Mouse (Mus musculus) kidney, postnatal 0 days (tissue): Measurements from ENCODE around the gene Bcl2l12. TPM values are rescaled to one million over a fixed set of nuclear protein-coding genes. Genes with fewer than 3 reads are reported as not detected.
"Not testable (repeated sequence)": the region's sequence is repeated elsewhere in the genome, so short reads cannot be mapped to it uniquely, and the experiment has no call there.

Experiments used
- ATAC-seq: fragments of 200-750 bp; cut with Nextera tagmentation; replicated peaks from 2 replicates; pipeline ENCODE4 v1.8.0; 2017; ENCODE audit warnings: low read depth, moderate number of reproducible peaks, moderate TSS enrichment, moderate library complexity; ENCODE audit not compliant: low FRiP score
- DNase-seq: peaks from one replicate; pipeline ENCODE4 v3.0.0-alpha.2; 2016; ENCODE audit warnings: low spot score
- H3K27ac ChIP-seq: fragments of 300-500 bp; sonication (generic); 2 replicates; pipeline ENCODE4 v1.5.1; 2014; ENCODE audit warnings: mild to moderate bottlenecking
- H3K27me3 ChIP-seq: fragments of 300-500 bp; sonication (generic); 2 replicates; pipeline ENCODE4 v1.6.1; 2014; ENCODE audit warnings: low read length, mixed read lengths; ENCODE audit not compliant: insufficient read depth
- H3K36me3 ChIP-seq: fragments of 300-500 bp; sonication (generic); 2 replicates; pipeline ENCODE4 v1.6.1; 2014; ENCODE audit warnings: low read length, mixed read lengths; ENCODE audit not compliant: insufficient read depth
- H3K4me1 ChIP-seq: fragments of 300-500 bp; sonication (generic); replicated peaks from 2 replicates; pipeline ENCODE4 v1.6.1; 2014; ENCODE audit warnings: antibody characterized with exemption, low read length, mixed read lengths; ENCODE audit not compliant: insufficient read depth
- H3K4me2 ChIP-seq: fragments of 300-500 bp; sonication (generic); 2 replicates; pipeline ENCODE4 v1.6.1; 2014; ENCODE audit warnings: mild to moderate bottlenecking, low read length, moderate library complexity, mixed read lengths
- H3K4me3 ChIP-seq: fragments of 300-500 bp; sonication (generic); replicated peaks from 2 replicates; pipeline ENCODE4 v1.5.1; 2014; ENCODE audit warnings: low read depth, low read length
- H3K9ac ChIP-seq: fragments of 300-500 bp; sonication (generic); 2 replicates; pipeline ENCODE4 v1.6.1; 2014; ENCODE audit warnings: low read depth, low read length
- H3K9me3 ChIP-seq: fragments of 300-500 bp; sonication (generic); replicated peaks from 2 replicates; pipeline ENCODE4 v1.6.1; 2016; ENCODE audit warnings: low read length, inconsistent platforms, mixed read lengths
- CTCF ChIP-seq: IDR thresholded peaks from 2 replicates; pipeline ENCODE4 v1.5.1; 2016; ENCODE audit warnings: antibody characterized with exemption, low read depth, mild to moderate bottlenecking, moderate library complexity
- WGBS: fragments of 180-500 bp; shearing (Covaris S2); extraction: QIAGEN DNeasy Blood & Tissue Kit; methylation state at CpG from one replicate; pipeline ENCODE4 v1.1.7; 2014; 5-methylcytosine and 5-hydroxymethylcytosine counted together
- polyA plus RNA-seq: library from polyadenylated mRNA; unstranded; fragments of >200 nt; fragmentation: Nextera tagmentation; extraction: Ambion mirVana; gene quantifications from 2 replicates; pipeline ENCODE4 v1.2.1, GENCODE M21; 2015

Bcl2l12 gene
- polyA plus RNA-seq, 1 experiment from 2014 or later: 42.8 TPM

DNA sequence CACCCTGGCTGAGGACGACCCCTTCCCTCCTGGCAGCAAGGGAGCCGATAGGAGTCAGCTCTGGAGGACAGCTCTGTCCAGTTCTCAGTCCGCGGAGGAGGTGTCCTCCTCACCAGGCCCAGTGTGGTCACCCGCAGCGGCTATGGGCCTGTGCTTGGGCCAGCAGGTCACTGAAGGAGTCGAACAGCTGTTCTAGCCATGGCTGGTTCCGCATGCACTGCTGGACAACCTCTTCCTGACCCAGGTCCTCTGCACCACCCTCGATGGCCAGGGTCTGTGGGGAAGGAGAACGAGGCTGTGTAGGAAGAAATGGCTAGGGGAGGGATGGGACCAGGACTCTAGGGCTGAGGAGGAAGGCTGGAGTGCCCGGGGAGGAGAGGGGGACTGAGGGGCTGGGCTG lies 29.8 kb upstream of the Bcl2l12 start:
- peaks cover 62% of the 10 kb centered on the region for H3K36me3 ChIP-seq
- 72% methylated on average over 11 of the region's 11 CpGs for WGBS
- no peaks in the 10 kb centered on the region for H3K9me3 ChIP-seq

GRCm38 (mm10) chr7:45027761-45028160 lies 29.2 kb upstream of the Bcl2l12 start:
- H3K9ac ChIP-seq: no peak overlapping the region
- H3K9me3 ChIP-seq: no peaks in the 10 kb centered on the region
- H3K27ac ChIP-seq: no peak overlapping the region
- no peak overlapping the region for H3K4me3 ChIP-seq
- TF ChIP-seq CTCF: no peak
- 87% methylated on average over 9 of the region's 9 CpGs for WGBS
- H3K4me2 ChIP-seq: no peak overlapping the region
- no peaks in the 10 kb centered on the region for H3K4me1 ChIP-seq
- H3K36me3 ChIP-seq: peaks cover 57% of the 10 kb centered on the region
- no peak for ATAC-seq
- no peak for DNase-seq
- no peaks in the 10 kb centered on the region for H3K27me3 ChIP-seq

More for the DNA sequence above, 29.8 kb upstream of the Bcl2l12 start:
- no peak overlapping the region for H3K4me2 ChIP-seq
- no peaks in the 10 kb centered on the region for H3K27me3 ChIP-seq
- H3K4me1 ChIP-seq: no peaks in the 10 kb centered on the region
- DNase-seq: no peak
- TF ChIP-seq CTCF: no peak
- ATAC-seq: no peak
- H3K9ac ChIP-seq: no peak overlapping the region
- no peak overlapping the region for H3K4me3 ChIP-seq
- no peak overlapping the region for H3K27ac ChIP-seq

- Histone ChIP-seq H3K27ac (no peak overlapping the region), H3K36me3 (peaks cover 43% of the 10 kb centered on the region), H3K27me3 (no peaks in the 10 kb centered on the region), H3K4me1 (no peaks in the 10 kb centered on the region), H3K9ac (no peak overlapping the region), H3K4me3 (no peak overlapping the region), H3K9me3 (no peaks in the 10 kb centered on the region), H3K4me2 (no peak overlapping the region)
- ATAC-seq: no peak
- no peak for DNase-seq
- no peak for TF ChIP-seq CTCF
- WGBS: 53% methylated on average over 2 of the region's 2 CpGs
Measured at GRCm38 (mm10) chr7:45026256-45026655, 27.7 kb upstream of the Bcl2l12 start.

- no peak overlapping the region for H3K4me3 ChIP-seq
- no peaks in the 10 kb centered on the region for H3K9me3 ChIP-seq
- 69% methylated on average over 8 of the region's 8 CpGs for WGBS
- no peaks in the 10 kb centered on the region for H3K4me1 ChIP-seq
- no peaks in the 10 kb centered on the region for H3K27me3 ChIP-seq
- H3K4me2 ChIP-seq: no peak overlapping the region
- H3K36me3 ChIP-seq: peaks cover 38% of the 10 kb centered on the region
- ATAC-seq (no peak), DNase-seq (no peak)
- H3K9ac ChIP-seq: no peak overlapping the region
- no peak for TF ChIP-seq CTCF
- no peak overlapping the region for H3K27ac ChIP-seq
Measured at GRCm38 (mm10) chr7:45025601-45026220, 27.2 kb upstream of the Bcl2l12 start.

GRCm38 (mm10) chr7:45024281-45025248 lies 26.1 kb upstream of the Bcl2l12 start:
- TF ChIP-seq CTCF: no peak
- 86% methylated on average over 15 of the region's 15 CpGs for WGBS
- DNase-seq (no peak), ATAC-seq (no peak)
- no peak overlapping the region for H3K27ac ChIP-seq
- no peak overlapping the region for H3K4me3 ChIP-seq
- no peaks in the 10 kb centered on the region for H3K9me3 ChIP-seq
- no peaks in the 10 kb centered on the region for H3K27me3 ChIP-seq
- H3K4me1 ChIP-seq: no peaks in the 10 kb centered on the region
- H3K4me2 ChIP-seq: no peak overlapping the region
- H3K9ac ChIP-seq: no peak overlapping the region
- H3K36me3 ChIP-seq: peaks cover 26% of the 10 kb centered on the region

GRCm38 (mm10) chr7:45023711-45024110 lies 25.2 kb upstream of the Bcl2l12 start:
- not testable (repeated sequence) for H3K4me3 ChIP-seq, H3K27ac ChIP-seq, H3K4me1 ChIP-seq, H3K4me2 ChIP-seq, H3K9ac ChIP-seq, H3K9me3 ChIP-seq, H3K27me3 ChIP-seq, ATAC-seq
- H3K36me3 ChIP-seq: peaks cover 18% of the 10 kb centered on the region
- TF ChIP-seq CTCF: peak; percentile 64
- 84% methylated on average over 5 of the region's 5 CpGs for WGBS
- peak; percentile 70 for DNase-seq
